Mouse (Mus musculus) layer of hippocampus, adult 18-20 months (tissue): ENCODE measurements around the gene Olfr1000. TPM values are rescaled to one million over a fixed set of nuclear protein-coding genes. Genes with fewer than 3 reads are reported as not detected.
"Not testable (repeated sequence)": the region's sequence is repeated elsewhere in the genome, so short reads cannot be mapped to it uniquely, and the experiment has no call there.

Experiments used
- DNase-seq, 2 experiments: peaks; one replicate each; pipeline ENCODE4 v3.0.0; 2022; ENCODE audit warnings: low spot score in 2 of 2
- long read RNA-seq: library from polyadenylated mRNA; stranded (forward); transcript quantifications from one replicate; pipeline ENCODE4 v2.0.0, GENCODE M21; 2021
- total RNA-seq, 2 experiments: library from RNA; stranded (reverse); gene quantifications; 2 replicates each; pipeline ENCODE4 v1.2.3; 2021

Gene Olfr1000
- total RNA-seq, result not detected
- long read RNA-seq, result 0 reads

DNA sequence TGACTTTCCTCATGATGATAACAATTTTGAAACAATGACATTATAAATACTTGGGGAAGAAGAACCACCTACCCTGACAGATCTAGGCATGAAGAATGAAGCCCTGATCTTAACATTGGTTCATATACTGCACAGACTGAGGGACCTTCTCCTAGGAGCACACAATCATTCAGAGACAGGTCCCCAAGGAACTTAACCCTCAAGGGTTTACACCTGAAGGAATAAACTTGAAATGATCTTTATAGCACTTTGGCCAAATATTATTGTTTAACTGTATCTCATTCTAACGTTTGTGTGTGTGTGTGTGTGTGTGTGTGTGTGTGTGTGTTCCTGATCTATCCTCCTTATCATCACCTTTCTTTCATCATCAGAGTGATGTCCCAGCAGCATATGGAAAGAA is at the start of gene Olfr1000:
Gene Olfr1000, minus strand, starts transcription at position 101 of the 400 bp plus-strand sequence.
- DNase-seq, result no peak

DNA sequence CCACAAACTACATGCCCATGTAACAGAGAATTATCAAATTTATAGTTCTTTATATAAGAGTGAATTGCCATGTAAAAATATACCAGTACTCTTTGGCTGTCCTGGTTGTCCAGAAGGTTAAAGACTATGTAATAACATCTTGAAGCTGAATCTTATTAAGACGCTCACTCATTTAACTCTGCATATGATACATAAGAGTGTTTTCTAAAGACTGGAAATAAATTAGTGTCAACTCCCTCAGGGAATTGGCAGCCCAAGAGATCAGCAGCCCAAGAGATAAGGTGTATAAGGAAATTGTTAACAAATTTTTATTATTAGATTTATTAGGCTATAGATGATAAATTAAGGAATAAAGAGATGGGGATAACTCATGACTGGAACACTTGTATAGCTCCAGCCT is 38.9 kb upstream of the Olfr1000 start, which contains the start of gene Olfr1002:
Gene Olfr1002, minus strand, starts transcription at position 101 of the 400 bp plus-strand sequence.
- DNase-seq, result no peak

DNA sequence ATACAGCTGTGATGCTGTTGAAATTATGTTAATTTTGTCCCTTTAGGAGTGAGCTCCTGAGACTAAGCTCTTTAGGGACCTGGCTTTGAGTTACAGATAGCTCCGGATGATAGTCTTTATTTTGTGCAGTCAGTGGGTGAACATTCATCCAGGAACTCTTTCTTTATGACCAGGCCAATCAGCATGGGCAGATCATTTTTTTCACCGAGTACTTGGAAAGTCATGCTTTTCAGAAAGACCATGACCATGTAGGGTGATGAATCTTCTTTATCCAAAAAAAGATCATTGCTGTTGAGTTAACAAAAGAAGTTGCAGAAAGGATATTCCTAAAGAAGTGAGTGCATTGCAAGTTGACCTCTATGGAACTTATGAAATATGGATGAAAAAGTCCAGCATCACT is 23.1 kb downstream of the Olfr1000 start, which contains the start of gene Olfr998:
Gene Olfr998, plus strand, starts transcription at position 301 of the 400 bp plus-strand sequence.
- not testable (repeated sequence) for DNase-seq

DNA sequence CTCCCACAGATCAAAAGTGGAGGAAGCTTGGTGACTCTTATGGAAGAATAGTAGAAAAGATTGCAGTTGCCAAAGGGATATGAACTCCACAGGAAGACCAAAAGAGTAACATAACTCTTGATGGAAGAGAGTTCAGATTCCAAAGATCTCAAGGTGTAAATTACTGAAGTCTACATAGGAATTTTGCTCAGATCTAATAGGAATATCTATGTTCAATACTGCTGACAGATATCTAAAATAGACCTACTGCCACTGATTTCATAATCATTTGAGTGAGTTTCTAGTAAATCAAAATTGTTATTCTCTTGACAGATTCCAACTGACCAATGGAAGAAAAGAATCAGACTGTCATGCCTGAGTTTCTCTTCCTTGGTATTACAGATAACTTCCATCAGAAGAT is 32.8 kb downstream of the Olfr1000 start, which contains the start of gene Olfr996:
Gene Olfr996, plus strand, starts transcription at position 301 of the 400 bp plus-strand sequence.
- DNase-seq, result no peak

DNA sequence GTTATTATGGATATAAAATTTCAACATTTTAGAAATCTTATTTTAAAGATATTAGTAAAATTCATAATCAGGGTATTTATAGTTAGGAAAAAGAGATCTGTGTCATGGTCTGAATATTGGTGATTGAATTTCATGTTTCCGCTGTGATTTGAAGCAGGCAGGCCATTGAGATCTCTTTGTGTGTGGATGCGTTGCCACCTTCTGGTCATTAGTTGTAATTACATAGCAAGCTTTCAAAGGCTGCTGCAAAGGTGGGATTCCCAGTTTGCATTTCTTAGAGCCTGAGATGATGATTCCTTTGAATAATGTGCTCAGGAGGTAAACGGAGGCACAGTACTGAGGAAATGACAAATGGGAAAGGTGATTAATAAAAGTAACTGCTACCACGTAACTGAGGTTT is 50.5 kb downstream of the Olfr1000 start:
- peak; percentile 17 to 73 for DNase-seq

DNA sequence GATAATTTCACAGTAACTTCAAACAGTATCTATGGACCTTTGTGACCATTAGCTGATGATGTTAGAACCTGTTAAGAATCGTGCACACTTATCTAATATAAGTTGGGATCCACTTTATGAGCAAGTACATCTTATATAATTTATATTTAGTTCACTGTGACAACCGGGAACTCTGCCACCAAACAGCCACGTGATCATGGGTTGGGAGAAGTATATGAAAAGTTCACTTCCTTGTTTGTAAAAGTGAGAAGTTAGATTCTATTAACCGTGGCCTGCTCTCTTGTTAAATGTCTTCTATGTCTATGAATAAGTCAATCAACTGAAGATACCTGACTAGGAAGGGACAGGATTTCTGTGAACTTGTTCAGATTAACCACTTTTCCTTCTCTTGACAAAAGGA is 51.5 kb downstream of the Olfr1000 start:
- no peak for DNase-seq

Other genes with a start within 250 kb of the Olfr1000 start
- not detected for gene Olfr988, start 248.7 kb downstream of the Olfr1000 start, total RNA-seq
- gene Olfr992, start 202.4 kb downstream of the Olfr1000 start, total RNA-seq, result not detected
- gene Olfr993, start 197.0 kb downstream of the Olfr1000 start, total RNA-seq, result not detected
- not detected for gene Olfr994, start 175.5 kb downstream of the Olfr1000 start, total RNA-seq
- gene Olfr995, start 168.3 kb downstream of the Olfr1000 start, total RNA-seq, result not detected
- under 1 TPM in 1 of 2 experiments, not detected in 1; 0.23 TPM for gene 4833423E24Rik, start 92.9 kb downstream of the Olfr1000 start, total RNA-seq
- gene Olfr996, start 32.7 kb downstream of the Olfr1000 start, total RNA-seq, result not detected
- not detected for gene Olfr998, start 23.0 kb downstream of the Olfr1000 start, total RNA-seq
- not detected for gene Olfr1002, start 38.8 kb upstream of the Olfr1000 start, total RNA-seq
- not detected for gene Olfr154, start 52.6 kb upstream of the Olfr1000 start, total RNA-seq
- gene Olfr1006, start 66.9 kb upstream of the Olfr1000 start, total RNA-seq, result not detected
- not detected for gene Olfr1008, start 77.5 kb upstream of the Olfr1000 start, total RNA-seq
- gene Olfr1009, start 103.5 kb upstream of the Olfr1000 start, total RNA-seq, result not detected
- not detected for gene Olfr1012, start 150.9 kb upstream of the Olfr1000 start, total RNA-seq
- gene Olfr1013, start 155.2 kb upstream of the Olfr1000 start, total RNA-seq, result not detected
- not detected for gene Olfr1014, start 160.8 kb upstream of the Olfr1000 start, total RNA-seq
- not detected for gene Olfr1015, start 170.1 kb upstream of the Olfr1000 start, total RNA-seq
- gene Olfr1016, start 190.6 kb upstream of the Olfr1000 start, total RNA-seq, result not detected
- gene Olfr1018, start 206.6 kb upstream of the Olfr1000 start, total RNA-seq, result not detected
- gene Olfr1019, start 233.6 kb upstream of the Olfr1000 start, total RNA-seq, result not detected
- not detected for gene Olfr1020, start 235.1 kb upstream of the Olfr1000 start, total RNA-seq